8 mouse cellular contexts compared by ENCODE assay signal in the genomic region with DNA sequence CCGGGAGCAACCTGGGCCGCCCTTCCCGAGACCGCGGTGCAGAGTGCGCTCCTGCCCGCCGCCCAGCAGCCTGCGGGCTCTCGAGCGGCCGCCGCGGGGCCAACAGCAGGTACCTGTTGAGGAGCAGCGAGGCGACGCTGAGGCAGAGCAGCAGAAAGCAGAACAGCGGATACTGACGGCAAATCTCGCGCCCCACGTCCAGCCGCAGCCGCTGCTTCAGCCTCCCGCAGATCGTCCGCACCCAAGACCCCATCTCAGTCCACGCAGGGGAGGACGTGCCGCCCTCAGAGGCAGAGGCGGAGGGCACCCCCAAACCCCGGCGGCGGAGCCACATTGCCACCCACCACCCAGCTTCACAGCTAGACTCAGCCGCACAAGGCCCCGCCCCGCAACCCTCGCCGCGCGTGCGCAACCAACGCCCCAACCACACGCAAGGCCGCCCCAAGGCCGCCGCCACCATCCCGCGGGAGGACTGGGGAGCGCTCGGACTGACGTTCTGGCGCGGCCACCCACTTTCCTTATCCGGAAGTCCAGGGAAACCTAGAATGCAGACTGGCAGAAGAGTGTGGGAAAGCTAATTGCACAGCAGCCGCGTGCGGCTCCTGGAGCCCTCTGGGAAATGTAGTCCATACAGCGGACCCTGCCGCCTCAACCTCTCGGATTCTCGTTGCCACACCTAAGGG. TPM values are rescaled to one million over a fixed set of nuclear protein-coding genes. Genes with fewer than 3 reads are reported as not detected.
A peak's percentile ranks its signal among the peaks of the same experiment; 100 is the strongest.
DNase-seq lines count a peak whose midpoint lies in the region; ATAC-seq lines count a peak whose summit lies in the region.

Gene Snx14, minus strand, starts transcription at position 404 of the 683 bp plus-strand sequence.

- H3K27me3 ChIP-seq in hindbrain, embryonic 14.5 days (ENCODE audit: control insufficient read depth, insufficient read depth, low read length): no peaks in the 10 kb centered on the region

- H3K4me1 ChIP-seq in hindbrain, embryonic 14.5 days (replicated peaks; ENCODE audit: control insufficient read depth, insufficient read depth, low read length): peaks cover 10% of the 10 kb centered on the region

- DNase-seq in R1 (ENCODE audit: low read depth, low spot score): peak; percentile 97
- peak; percentile 98 for DNase-seq in cerebellum, postnatal 25 days
- DNase-seq in frontal cortex, postnatal 25 days (ENCODE audit: low spot score in 2 of 2): peak; percentile 93 to 97
- DNase-seq in hindbrain, embryonic 14.5 days (ENCODE audit: low spot score): peak; percentile 94
- peak; percentile 98 to 99 for DNase-seq in layer of hippocampus, postnatal 36 days
- peak; percentile 97 for DNase-seq in lung, postnatal 36 days
- DNase-seq in retina, postnatal 1 day: peak; percentile 95
- peak; percentile 97 to 98 for DNase-seq in urinary bladder, adult 18-20 months (ENCODE audit: low spot score in 2 of 2)

- H3K27ac ChIP-seq in hindbrain, embryonic 14.5 days: peak within 1 kb of the TSS; percentile 92

- peak within 1 kb of the TSS; percentile 84 for H3K9ac ChIP-seq in hindbrain, embryonic 14.5 days

- peak within 1 kb of the TSS; percentile 88 for H3K4me2 ChIP-seq in hindbrain, embryonic 14.5 days (replicated peaks)

- ATAC-seq in hindbrain, embryonic 14.5 days (ENCODE audit: low FRiP score): peak; percentile 98

- no peaks in the 10 kb centered on the region for H3K9me3 ChIP-seq in hindbrain, embryonic 14.5 days (ENCODE audit: control insufficient read depth, low read length)

- peak within 1 kb of the TSS; percentile 86 for H3K4me3 ChIP-seq in hindbrain, embryonic 14.5 days (replicated peaks; ENCODE audit: low read length)

- no peaks in the 10 kb centered on the region for H3K36me3 ChIP-seq in hindbrain, embryonic 14.5 days (replicated peaks; ENCODE audit: control insufficient read depth, insufficient read depth)

- under 1% methylated on average over 62 of the region's 62 CpGs for WGBS in hindbrain, embryonic 14.5 days

RNA-seq across cellular contexts. Expression of gene Snx14, which starts in this region (rescaled TPM):
- polyA plus RNA-seq in hindbrain, embryonic 14.5 days (2014; fragmentation: Nextera tagmentation; extraction: Ambion mirVana): 32.9 and 36.7 TPM in 2 replicates
- 10 to 100 TPM; 49.9 to 52.9 TPM for total RNA-seq in layer of hippocampus, postnatal 36 days (2021)

Comparison
In these comparisons a context has a peak if more than half of its experiments do, and no peak if none do; other contexts are left out.
1. Peak in every context shown above with its lines: DNase-seq, ATAC-seq, H3K4me3 ChIP-seq and H3K27ac ChIP-seq.